Mouse (Mus musculus) heart, postnatal 10 days (tissue): ENCODE measurements around the gene Nol9. TPM values are rescaled to one million over a fixed set of nuclear protein-coding genes. Genes with fewer than 3 reads are reported as not detected.
A peak's percentile ranks its signal among the peaks of the same experiment; 100 is the strongest.
"Not testable (repeated sequence)": the region's sequence is repeated elsewhere in the genome, so short reads cannot be mapped to it uniquely, and the experiment has no call there.

Experiments
- DNase-seq, 2 experiments: peaks; one replicate each; pipeline ENCODE4 v3.0.0; 2021
- intact Hi-C: fragments of 180-260 bp; cut with DNase I; formaldehyde crosslinking; loops from one replicate; pipeline ENCODE4 v1.15.1; 2025
- total RNA-seq, 2 experiments: library from RNA; stranded (reverse); gene quantifications; 2 replicates each; pipeline ENCODE4 v1.2.3; 2021

Nol9 gene
- total RNA-seq, 2 experiments from 2014 or later = 11.3 to 13.5 TPM

- intact Hi-C loops = loop anchor here (2.0 kb wide), 1 partner anchor 17 kb away; the partner anchor contains the start of gene Zbtb48
- peak; percentile 53 to 60 for DNase-seq
Observed at GRCm38 (mm10) chr4:152010091-152010706, 28.9 kb upstream of the Nol9 start.

- intact Hi-C loops = loop anchor here (2.0 kb wide), 1 partner anchor 16 kb away; the partner anchor contains the start of gene Zbtb48
- peak; percentile 50 to 67 for DNase-seq
Observed at GRCm38 (mm10) chr4:152010707-152011134, 28.4 kb upstream of the Nol9 start.

- intact Hi-C loops = loop anchor here (2.0 kb wide), 1 partner anchor 16 kb away; the partner anchor contains the start of gene Zbtb48
Observed at GRCm38 (mm10) chr4:152011171-152011760, 27.9 kb upstream of the Nol9 start.

GRCm38 (mm10) chr4:152012109-152012508, 27.0 kb upstream of the Nol9 start:
- no peak for DNase-seq
- intact Hi-C loops = no loop called here

More at GRCm38 (mm10) chr4:152011171-152011760, 27.9 kb upstream of the Nol9 start:
- no peak for DNase-seq

GRCm38 (mm10) chr4:152013036-152013813, 25.9 kb upstream of the Nol9 start:
- intact Hi-C loops = no loop called here
- DNase-seq = peak; percentile 69 to 75

GRCm38 (mm10) chr4:152019073-152019472, 20.0 kb upstream of the Nol9 start:
- intact Hi-C loops = no loop called here
- no peak for DNase-seq

- intact Hi-C loops = no loop called here
- DNase-seq = no peak
Observed at GRCm38 (mm10) chr4:152020024-152020423, 19.1 kb upstream of the Nol9 start.

GRCm38 (mm10) chr4:152021568-152022097, 17.5 kb upstream of the Nol9 start:
- DNase-seq = no peak
- intact Hi-C loops = no loop called here

- DNase-seq = no peak
- intact Hi-C loops = no loop called here
Observed at GRCm38 (mm10) chr4:152022506-152022905, 16.6 kb upstream of the Nol9 start.

GRCm38 (mm10) chr4:152024525-152024924, 14.6 kb upstream of the Nol9 start:
- intact Hi-C loops = no loop called here
- DNase-seq = no peak

- peak in 1 of 2 experiments; percentile 63 for DNase-seq
- intact Hi-C loops = loop anchor here (2.0 kb wide), 1 partner anchor 16 kb away; no protein-coding TSS in a partner anchor
Observed at GRCm38 (mm10) chr4:152026751-152027508, 12.2 kb upstream of the Nol9 start.

- intact Hi-C loops = loop anchor here (2.0 kb wide), 1 partner anchor 17 kb away; no protein-coding TSS in a partner anchor
- DNase-seq = peak; percentile 98
Observed at GRCm38 (mm10) chr4:152027524-152027923, 11.6 kb upstream of the Nol9 start, which contains the start of gene Zbtb48. Gene Zbtb48, minus strand, starts transcription at chr4:152027671.

GRCm38 (mm10) chr4:152028456-152028855, 10.7 kb upstream of the Nol9 start:
- DNase-seq = no peak
- intact Hi-C loops = no loop called here

- intact Hi-C loops = no loop called here
- DNase-seq = peak in 1 of 2 experiments; percentile 36
Observed at GRCm38 (mm10) chr4:152029087-152029486, 10.0 kb upstream of the Nol9 start.

- no peak for DNase-seq
- intact Hi-C loops = no loop called here
Observed at GRCm38 (mm10) chr4:152029997-152030396, 9.1 kb upstream of the Nol9 start.

- DNase-seq = no peak
- intact Hi-C loops = no loop called here
Observed at GRCm38 (mm10) chr4:152032922-152033321, 6.2 kb upstream of the Nol9 start.

GRCm38 (mm10) chr4:152036464-152036863, 2.7 kb upstream of the Nol9 start:
- intact Hi-C loops = loop anchor here (1.0 kb wide), 1 partner anchor 55 kb away; no protein-coding TSS in a partner anchor
- DNase-seq = not testable (repeated sequence)

GRCm38 (mm10) chr4:152038225-152038984, 716 bp upstream of the Nol9 start, which contains the start of gene Tas1r1:
Gene Tas1r1, minus strand, starts transcription at chr4:152038568.
- DNase-seq = no peak
- intact Hi-C loops = loop anchor here (2.0 kb wide), 1 partner anchor 58 kb away; no protein-coding TSS in a partner anchor

- intact Hi-C loops = loop anchor here (2.0 kb wide), 1 partner anchor 57 kb away; no protein-coding TSS in a partner anchor
- DNase-seq = no peak
Observed at GRCm38 (mm10) chr4:152039831-152040310, 750 bp downstream of the Nol9 start.
